20 mouse cellular contexts compared by ENCODE assay signal in the genomic region with DNA sequence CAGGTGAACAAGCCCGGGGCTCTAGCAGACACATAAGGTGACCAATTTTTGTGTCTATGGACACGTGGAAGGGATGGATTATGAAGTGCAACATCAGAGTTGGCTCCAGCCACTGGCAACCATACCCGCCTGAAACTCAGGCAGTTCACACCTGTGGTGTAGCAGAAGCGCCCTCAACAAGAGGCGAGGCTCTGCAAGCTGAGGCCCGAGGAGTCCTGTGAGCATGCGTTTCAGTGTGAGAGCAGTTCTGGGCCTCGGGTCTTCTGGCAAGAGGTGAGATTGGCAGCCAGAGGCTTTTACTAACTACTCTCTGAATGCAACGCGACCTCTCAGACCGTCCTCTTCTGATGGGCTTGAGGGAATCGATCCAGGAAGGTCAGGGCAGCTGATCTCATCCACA. TPM values are rescaled to one million over a fixed set of nuclear protein-coding genes. Genes with fewer than 3 reads are reported as not detected.
DNase-seq lines count a peak whose midpoint lies in the region; ATAC-seq and TF ChIP-seq lines count a peak whose summit lies in the region.
"Had no signal": no experiment of that assay in that cellular context is flagged by ENCODE, and none has a peak within 500 bp of the region (broad histone marks: within the 10 kb centered on the region; RNA-seq: fewer than 3 reads in every experiment).

No protein-coding gene starts in this region.

- dilution Hi-C loops in CH12.LX (cut with MboI; ENCODE audit: extremely low pct_ligation_motif_present, extremely low pct_unique_long_range_greater_than_20kb, low sequenced_read_pairs), result no loop called here

- TF ChIP-seq POLR2A in CH12.LX (IDR thresholded peaks at IDR 0.05; ENCODE audit: low read depth, low read length), result no peak
- no peak for TF ChIP-seq POLR2A in olfactory bulb, adult 2 months (IDR thresholded peaks at IDR 0.05; ENCODE audit: insufficient read depth, low read depth, low read length)

- no peak for ATAC-seq in heart, embryonic 13.5 days (ENCODE audit: extremely low read depth, insufficient number of reproducible peaks, low FRiP score, low TSS enrichment)
- no peak for ATAC-seq in midbrain, embryonic 16.5 days
- no peak for ATAC-seq in midbrain, embryonic 11.5 days (ENCODE audit: low FRiP score)
- ATAC-seq: forebrain, embryonic 15.5 days; intestine, embryonic 15.5 days; Patski had no signal

- H3K36me3 ChIP-seq in heart, embryonic 13.5 days, result peaks cover 23% of the 10 kb centered on the region
- no peaks in the 10 kb centered on the region; the same call in 1 of the 2 replicates for H3K36me3 ChIP-seq in midbrain, embryonic 16.5 days (ENCODE audit: control insufficient read depth, insufficient read depth, low read length)
- H3K36me3 ChIP-seq in midbrain, embryonic 11.5 days (ENCODE audit: control insufficient read depth, insufficient read depth, low read length), result no peaks in the 10 kb centered on the region
- peaks cover 9 to 25% of the 10 kb centered on the region in 2 experiments for H3K36me3 ChIP-seq in CH12.LX (replicated peaks in 1 of 2; ENCODE audit: control insufficient read depth in 1 of 2, insufficient read depth in 1 of 2, low read length in 1 of 2)
- H3K36me3 ChIP-seq: embryonic facial prominence, embryonic 12.5 days; forebrain, embryonic 15.5 days; intestine, embryonic 15.5 days; limb, embryonic 13.5 days; liver, embryonic 13.5 days had no signal

- peaks cover 14% of the 10 kb centered on the region for H3K79me2 ChIP-seq in CH12.LX (replicated peaks; ENCODE audit: control insufficient read depth, extremely low read depth, insufficient read depth, poor library complexity, severe bottlenecking)

- no peak overlapping the region for H3K4me2 ChIP-seq in heart, embryonic 13.5 days
- no peak overlapping the region for H3K4me2 ChIP-seq in midbrain, embryonic 16.5 days (ENCODE audit: low read length)
- no peak overlapping the region for H3K4me2 ChIP-seq in midbrain, embryonic 11.5 days
- H3K4me2 ChIP-seq in CH12.LX (ENCODE audit: insufficient read depth, low read depth, poor library complexity, severe bottlenecking), result peak overlapping the region; percentile 84; the same call in 1 of the 2 replicates
- H3K4me2 ChIP-seq: embryonic facial prominence, embryonic 12.5 days; forebrain, embryonic 15.5 days; hindbrain, embryonic 14.5 days; intestine, embryonic 15.5 days; limb, embryonic 13.5 days; liver, embryonic 13.5 days; lung, embryonic 14.5 days had no signal

- in situ Hi-C loops in CH12.LX (cut with MboI; ENCODE audit: low pct_ligation_motif_present, low pct_unique_long_range_greater_than_20kb, low sequenced_read_pairs), result no loop called here

- no peak for TF ChIP-seq RAD21 in CH12.LX (IDR thresholded peaks at IDR 0.05; ENCODE audit: low read depth, low read length)

- H3K27me3 ChIP-seq in heart, embryonic 13.5 days (replicated peaks), result no peaks in the 10 kb centered on the region
- H3K27me3 ChIP-seq in midbrain, embryonic 16.5 days (ENCODE audit: control insufficient read depth, insufficient read depth, low read depth, low read length), result no peaks in the 10 kb centered on the region
- H3K27me3 ChIP-seq in midbrain, embryonic 11.5 days (ENCODE audit: control insufficient read depth, insufficient read depth, low read length), result no peaks in the 10 kb centered on the region
- no peaks in the 10 kb centered on the region for H3K27me3 ChIP-seq in CH12.LX (replicated peaks)
- H3K27me3 ChIP-seq: forebrain, embryonic 15.5 days; intestine, embryonic 15.5 days; limb, embryonic 13.5 days; liver, embryonic 13.5 days; Patski had no signal

- 0 out of 2 replicates have a peak overlapping the region, but pooled peaks have one; percentile 37 for H3K9ac ChIP-seq in heart, embryonic 13.5 days
- no peak overlapping the region for H3K9ac ChIP-seq in midbrain, embryonic 16.5 days (ENCODE audit: low read depth, low read length)
- H3K9ac ChIP-seq in midbrain, embryonic 11.5 days (ENCODE audit: low read length), result no peak overlapping the region
- H3K9ac ChIP-seq in CH12.LX (ENCODE audit: insufficient read depth, low read depth), result peak overlapping the region; percentile 93
- H3K9ac ChIP-seq: embryonic facial prominence, embryonic 12.5 days; forebrain, embryonic 15.5 days; hindbrain, embryonic 14.5 days; intestine, embryonic 15.5 days; limb, embryonic 13.5 days; liver, embryonic 13.5 days; lung, embryonic 14.5 days had no signal

- peak overlapping the region; percentile 77 for H3K27ac ChIP-seq in heart, embryonic 13.5 days (replicated peaks)
- H3K27ac ChIP-seq in midbrain, embryonic 16.5 days (ENCODE audit: low read length), result peak overlapping the region; percentile 14; the same call in 1 of the 2 replicates
- H3K27ac ChIP-seq in midbrain, embryonic 11.5 days (ENCODE audit: low read depth, low read length), result no peak overlapping the region
- H3K27ac ChIP-seq in CH12.LX (ENCODE audit: insufficient read depth, low read depth), result peak overlapping the region; percentile 99
- H3K27ac ChIP-seq in olfactory bulb, adult 2 months (ENCODE audit: insufficient read depth, low read depth, low read length), result peak overlapping the region; percentile 29; the same call in 1 of the 2 replicates
- H3K27ac ChIP-seq: embryonic facial prominence, embryonic 12.5 days; forebrain, embryonic 15.5 days; intestine, embryonic 15.5 days; limb, embryonic 13.5 days; liver, embryonic 13.5 days had no signal

- TF ChIP-seq EP300 in CH12.LX (IDR thresholded peaks at IDR 0.05; ENCODE audit: low read length), result no peak

- 68% methylated on average over 12 of the region's 12 CpGs for WGBS in heart, embryonic 13.5 days
- 81% methylated on average over 12 of the region's 12 CpGs for WGBS in midbrain, embryonic 16.5 days
- WGBS in midbrain, embryonic 11.5 days, result 83% methylated on average over 12 of the region's 12 CpGs
- 74% methylated on average over 12 of the region's 12 CpGs for WGBS in olfactory bulb, adult 2 months

- intact Hi-C loops in heart, postnatal 25 days (cut with DNase I), result no loop called here
- intact Hi-C loops in left cerebral cortex, postnatal 25 days (cut with DNase I), result no loop called here

- DNase-seq in heart, postnatal 25 days (ENCODE audit: low spot score), result no peak
- no peak for DNase-seq in midbrain, embryonic 11.5 days (ENCODE audit: low spot score, missing footprints)
- peak; percentile 51 for DNase-seq in CH12.LX (ENCODE audit: extremely low read depth)
- DNase-seq in left cerebral cortex, postnatal 25 days (ENCODE audit: low spot score in 2 of 2), result no peak
- DNase-seq: adrenal gland, postnatal 10 days; cerebellum, adult 11 months; kidney, postnatal 4 days; liver, embryonic 13.5 days; lung, embryonic 14.5 days; lung, postnatal 36 days had no signal

- no peak for TF ChIP-seq CTCF in CH12.LX (conservative IDR thresholded peaks at IDR 0.05 in 1 of 2, IDR thresholded peaks at IDR 0.05 in 1 of 2; ENCODE audit: low read depth in 2 of 2, low read length in 2 of 2)
- TF ChIP-seq CTCF in olfactory bulb, adult 2 months (IDR thresholded peaks at IDR 0.05; ENCODE audit: insufficient read depth, low read depth, low read length), result no peak

- no peaks in the 10 kb centered on the region for H3K9me3 ChIP-seq in heart, embryonic 13.5 days
- 0 out of 2 replicates have a peak, but pooled peaks cover 2% of the 10 kb centered on the region for H3K9me3 ChIP-seq in midbrain, embryonic 16.5 days (replicated peaks; ENCODE audit: control insufficient read depth, low read length, poor library complexity, severe bottlenecking)
- no peaks in the 10 kb centered on the region for H3K9me3 ChIP-seq in midbrain, embryonic 11.5 days (ENCODE audit: control insufficient read depth, low read length)
- peaks cover 16% of the 10 kb centered on the region for H3K9me3 ChIP-seq in CH12.LX (replicated peaks; ENCODE audit: low read length)
- H3K9me3 ChIP-seq: embryonic facial prominence, embryonic 12.5 days; forebrain, embryonic 15.5 days; intestine, embryonic 15.5 days; limb, embryonic 13.5 days; liver, embryonic 13.5 days had no signal

- no peak overlapping the region for H3K4me3 ChIP-seq in heart, embryonic 13.5 days
- H3K4me3 ChIP-seq in midbrain, embryonic 16.5 days (ENCODE audit: low read depth, low read length), result no peak overlapping the region
- H3K4me3 ChIP-seq in midbrain, embryonic 11.5 days (ENCODE audit: low read depth, low read length), result no peak overlapping the region
- no peak overlapping the region for H3K4me3 ChIP-seq in CH12.LX (replicated peaks in 1 of 3; ENCODE audit: low read depth in 2 of 3, low read length in 2 of 3, poor library complexity in 1 of 3)
- no peak overlapping the region for H3K4me3 ChIP-seq in olfactory bulb, adult 2 months (ENCODE audit: insufficient read depth, low read depth, low read length)
- H3K4me3 ChIP-seq: embryonic facial prominence, embryonic 12.5 days; erythroblast, embryonic 14.5 days; forebrain, embryonic 15.5 days; intestine, embryonic 15.5 days; limb, embryonic 13.5 days; liver, embryonic 13.5 days had no signal

- H3K4me1 ChIP-seq in heart, embryonic 13.5 days, result peaks cover 46% of the 10 kb centered on the region
- peaks cover 6% of the 10 kb centered on the region; the same call in 1 of the 2 replicates for H3K4me1 ChIP-seq in midbrain, embryonic 16.5 days (ENCODE audit: control insufficient read depth, insufficient read depth, low read length)
- no peaks in the 10 kb centered on the region for H3K4me1 ChIP-seq in midbrain, embryonic 11.5 days (ENCODE audit: control insufficient read depth, insufficient read depth, low read length)
- peaks cover 47 to 64% of the 10 kb centered on the region in 2 experiments for H3K4me1 ChIP-seq in CH12.LX (ENCODE audit: control insufficient read depth in 1 of 2, insufficient read depth in 2 of 2)
- H3K4me1 ChIP-seq in olfactory bulb, adult 2 months (ENCODE audit: control insufficient read depth, insufficient read depth, low read length), result peaks cover 37% of the 10 kb centered on the region
- H3K4me1 ChIP-seq: forebrain, embryonic 15.5 days had no signal

RNA-seq across cellular contexts. Expression of a gene that starts 10.5 kb away (rescaled TPM):
- 0.23 and 0.45 TPM in 2 replicates for polyA plus RNA-seq in heart, embryonic 13.5 days (2015; fragmentation: Nextera tagmentation; extraction: Ambion mirVana)
- total RNA-seq in heart, postnatal 25 days (2021), result 1 to 10 TPM; 1.4 to 1.8 TPM
- 0.14 and 0.23 TPM in 2 replicates for polyA plus RNA-seq in midbrain, embryonic 16.5 days (2015; fragmentation: Nextera tagmentation; extraction: Ambion mirVana)
- 0.18 and 0.32 TPM in 2 replicates for polyA plus RNA-seq in midbrain, embryonic 11.5 days (2014; fragmentation: Nextera tagmentation; extraction: Ambion mirVana)
- total RNA-seq in CH12.LX (2012; rRNA removed), result 38.9 and 49.5 TPM in 2 replicates
- total RNA-seq in CH12.LX (2014; rRNA removed), result 60.5 and 66.9 TPM in 2 replicates
- polyA plus RNA-seq in CH12.LX (2012; ENCODE audit: insufficient read length, low read depth), result 64.0 and 69.8 TPM in 2 replicates
- polyA plus RNA-seq in olfactory bulb, adult 2 months (2012; ENCODE audit: insufficient read depth, insufficient read length, low replicate concordance, missing spikeins), result not detected in 2 replicates
- total RNA-seq in left cerebral cortex, postnatal 25 days (2021), result 1 to 10 TPM; 2.3 to 2.7 TPM
- polyA plus RNA-seq: erythroblast, embryonic 14.5 days; liver, embryonic 13.5 days; lung, embryonic 14.5 days had no signal

RNA-seq across cellular contexts. Expression of a gene that starts 26.1 kb away (rescaled TPM):
- 22.1 and 25.4 TPM in 2 replicates for polyA plus RNA-seq in heart, embryonic 13.5 days (2015; fragmentation: Nextera tagmentation; extraction: Ambion mirVana)
- total RNA-seq in heart, postnatal 25 days (2021), result 10 to 100 TPM; 20.7 to 26.5 TPM
- 19.7 and 21.3 TPM in 2 replicates for polyA plus RNA-seq in midbrain, embryonic 16.5 days (2015; fragmentation: Nextera tagmentation; extraction: Ambion mirVana)
- polyA plus RNA-seq in midbrain, embryonic 11.5 days (2014; fragmentation: Nextera tagmentation; extraction: Ambion mirVana), result 3.0 and 3.2 TPM in 2 replicates
- total RNA-seq in CH12.LX (2012; rRNA removed) (2.8 and 3.4 TPM in 2 replicates), CH12.LX (2014; rRNA removed) (2.2 and 3.2 TPM in 2 replicates)
- 1.7 and 2.5 TPM in 2 replicates for polyA plus RNA-seq in CH12.LX (2012; ENCODE audit: insufficient read length, low read depth)
- polyA plus RNA-seq in olfactory bulb, adult 2 months (2012; ENCODE audit: insufficient read depth, insufficient read length, low replicate concordance, missing spikeins), result not detected in 2 replicates
- total RNA-seq in left cerebral cortex, postnatal 25 days (2021), result 10 to 100 TPM; 33.1 to 35.1 TPM
- polyA plus RNA-seq: erythroblast, embryonic 14.5 days had no signal

RNA-seq across cellular contexts. Expression of a gene that starts 36.0 kb away (rescaled TPM):
- polyA plus RNA-seq in heart, embryonic 13.5 days (2015; fragmentation: Nextera tagmentation; extraction: Ambion mirVana), result 17.9 and 18.5 TPM in 2 replicates
- total RNA-seq in heart, postnatal 25 days (2021), result 10 to 100 TPM; 12.8 to 14.3 TPM
- 37.3 and 41.9 TPM in 2 replicates for polyA plus RNA-seq in midbrain, embryonic 16.5 days (2015; fragmentation: Nextera tagmentation; extraction: Ambion mirVana)
- 56.4 and 57.4 TPM in 2 replicates for polyA plus RNA-seq in midbrain, embryonic 11.5 days (2014; fragmentation: Nextera tagmentation; extraction: Ambion mirVana)
- total RNA-seq in CH12.LX (2012; rRNA removed) (43.1 and 51.8 TPM in 2 replicates), CH12.LX (2014; rRNA removed) (73.7 and 88.8 TPM in 2 replicates)
- polyA plus RNA-seq in CH12.LX (2012; ENCODE audit: insufficient read length, low read depth), result 69.1 and 83.7 TPM in 2 replicates
- polyA plus RNA-seq in olfactory bulb, adult 2 months (2012; ENCODE audit: insufficient read depth, insufficient read length, low replicate concordance, missing spikeins), result not detected in 2 replicates
- 10 to 100 TPM; 26.3 to 28.3 TPM for total RNA-seq in left cerebral cortex, postnatal 25 days (2021)

RNA-seq across cellular contexts. Expression of a gene that starts 36.7 kb away (rescaled TPM):
- 70.2 and 70.8 TPM in 2 replicates for polyA plus RNA-seq in heart, embryonic 13.5 days (2015; fragmentation: Nextera tagmentation; extraction: Ambion mirVana)
- total RNA-seq in heart, postnatal 25 days (2021), result 10 to 100 TPM; 76.5 to 83.0 TPM
- 92.1 and 100 TPM in 2 replicates for polyA plus RNA-seq in midbrain, embryonic 16.5 days (2015; fragmentation: Nextera tagmentation; extraction: Ambion mirVana)
- polyA plus RNA-seq in midbrain, embryonic 11.5 days (2014; fragmentation: Nextera tagmentation; extraction: Ambion mirVana), result 32.6 and 33.6 TPM in 2 replicates
- total RNA-seq in CH12.LX (2012; rRNA removed) (35.0 and 39.4 TPM in 2 replicates), CH12.LX (2014; rRNA removed) (23.2 and 25.4 TPM in 2 replicates)
- polyA plus RNA-seq in CH12.LX (2012; ENCODE audit: insufficient read length, low read depth), result 50.6 and 56.0 TPM in 2 replicates
- polyA plus RNA-seq in olfactory bulb, adult 2 months (2012; ENCODE audit: insufficient read depth, insufficient read length, low replicate concordance, missing spikeins), result not detected in 2 replicates
- 100 to 1,000 TPM; 181 to 190 TPM for total RNA-seq in left cerebral cortex, postnatal 25 days (2021)

Comparison
In these comparisons a context has a peak if more than half of its experiments do, and no peak if none do; other contexts are left out.
1. H3K9ac ChIP-seq: peak in heart, embryonic 13.5 days (single experiment) and CH12.LX (single experiment); none in midbrain, embryonic 16.5 days (single experiment) and midbrain, embryonic 11.5 days (single experiment).
2. RNA of a gene that starts 10.5 kb away (polyA plus RNA-seq): not detected in olfactory bulb, adult 2 months and 64.0 to 69.8 TPM in CH12.LX; 0.23 to 0.45 TPM in heart, embryonic 13.5 days, 0.14 to 0.23 TPM in midbrain, embryonic 16.5 days and 0.18 to 0.32 TPM in midbrain, embryonic 11.5 days; every median in the first group is over 10 times any median in the second.
3. RNA of a gene that starts 36.0 kb away (polyA plus RNA-seq): 69.1 to 83.7 TPM in CH12.LX, 56.4 to 57.4 TPM in midbrain, embryonic 11.5 days, 37.3 to 41.9 TPM in midbrain, embryonic 16.5 days and 17.9 to 18.5 TPM in heart, embryonic 13.5 days; not detected in olfactory bulb, adult 2 months; every median in the first group is over 10 times any median in the second.